Mouse (Mus musculus) liver, embryonic 15.5 days (tissue): ENCODE measurements around the gene 1700001P01Rik. TPM values are rescaled to one million over a fixed set of nuclear protein-coding genes. Genes with fewer than 3 reads are reported as not detected.

ENCODE experiments used
- ATAC-seq: fragments of 200-750 bp; cut with Nextera tagmentation; 2 replicates; pipeline ENCODE4 v1.8.0; 2017; ENCODE audit warnings: moderate number of reproducible peaks, mild to moderate bottlenecking, moderate library complexity; ENCODE audit not compliant: insufficient read depth
- H3K27ac ChIP-seq: fragments of 300-500 bp; sonication (generic); replicated peaks from 2 replicates; pipeline ENCODE4 v1.5.1; 2015; ENCODE audit warnings: mild to moderate bottlenecking, inconsistent platforms
- H3K27me3 ChIP-seq: fragments of 300-500 bp; sonication (generic); 2 replicates; pipeline ENCODE4 v1.6.1; 2015; ENCODE audit warnings: mild to moderate bottlenecking, inconsistent platforms
- H3K36me3 ChIP-seq: fragments of 300-500 bp; sonication (generic); replicated peaks from 2 replicates; pipeline ENCODE4 v1.6.1; 2015; ENCODE audit warnings: moderate library complexity, mild to moderate bottlenecking, inconsistent platforms
- H3K4me1 ChIP-seq: fragments of 300-500 bp; sonication (generic); replicated peaks from 2 replicates; pipeline ENCODE4 v1.6.1; 2015; ENCODE audit warnings: inconsistent platforms
- H3K4me2 ChIP-seq: fragments of 300-500 bp; sonication (generic); 2 replicates; pipeline ENCODE4 v1.6.1; 2015; ENCODE audit warnings: moderate library complexity, mild to moderate bottlenecking, inconsistent platforms
- H3K4me3 ChIP-seq: fragments of 300-500 bp; sonication (generic); replicated peaks from 2 replicates; pipeline ENCODE4 v1.5.1; 2015; ENCODE audit warnings: mild to moderate bottlenecking, inconsistent platforms
- H3K9ac ChIP-seq: fragments of 300-500 bp; sonication (generic); 2 replicates; pipeline ENCODE4 v1.6.1; 2015; ENCODE audit warnings: moderate library complexity, mild to moderate bottlenecking, inconsistent platforms
- H3K9me3 ChIP-seq: fragments of 300-500 bp; sonication (generic); replicated peaks from 2 replicates; pipeline ENCODE4 v1.6.1; 2016; ENCODE audit warnings: inconsistent platforms
- WGBS: fragments of 180-500 bp; shearing (Covaris S2); methylation state at CpG from one replicate; pipeline ENCODE4 v1.1.7; 2015; ENCODE audit warnings: mixed read lengths; ENCODE audit not compliant: insufficient replicate concordance; 5-methylcytosine and 5-hydroxymethylcytosine counted together
- polyA plus RNA-seq: library from polyadenylated mRNA; unstranded; fragments of >200 nt; fragmentation: Nextera tagmentation; extraction: Ambion mirVana; gene quantifications from 2 replicates; pipeline ENCODE4 v1.2.1, GENCODE M21; 2015

The 1700001P01Rik gene
- polyA plus RNA-seq, 1 experiment from 2014 or later, result not detected

DNA sequence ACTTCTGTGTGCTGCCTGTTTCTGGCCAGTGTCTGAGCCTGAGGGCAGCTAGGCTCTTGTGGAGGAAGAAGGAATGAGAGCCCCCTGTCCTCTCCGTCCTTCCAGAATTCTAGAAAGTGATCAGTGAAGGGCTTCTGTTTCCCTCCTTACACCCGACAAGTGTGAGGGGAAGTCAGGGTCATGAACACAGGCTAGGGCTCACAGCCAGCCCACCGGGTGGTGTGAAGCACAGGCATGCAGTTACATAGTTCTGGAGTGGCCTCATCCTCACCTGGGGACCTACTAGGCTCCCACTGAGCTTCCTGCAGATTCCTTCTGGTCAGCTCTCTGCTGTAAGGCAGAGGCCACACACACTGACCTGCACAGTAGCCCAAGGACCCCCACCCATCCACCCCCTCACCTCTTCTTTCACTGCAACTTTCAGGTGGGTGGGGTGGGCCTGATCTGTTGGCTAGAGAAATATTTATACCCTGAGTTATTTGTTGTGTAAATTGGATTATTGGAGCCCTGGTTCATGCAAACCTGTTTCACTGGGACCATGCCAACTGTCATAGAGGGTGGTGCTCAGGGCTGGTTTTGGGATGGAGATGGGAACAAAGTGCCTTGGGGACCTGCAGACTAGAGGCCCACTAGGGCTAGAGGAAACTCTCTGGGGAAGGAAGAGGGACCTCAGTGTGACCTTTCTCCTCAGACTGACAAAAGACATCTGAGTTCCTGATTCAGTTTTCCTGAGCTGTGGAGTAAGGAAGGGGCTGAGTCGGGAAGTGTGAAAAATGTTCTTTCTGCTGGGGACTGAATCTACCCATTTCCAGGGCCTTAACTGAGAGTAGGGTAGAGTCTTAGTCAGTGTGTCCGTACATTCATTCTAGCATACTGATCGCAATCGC, 33.8 kb upstream of the 1700001P01Rik start:
- WGBS, result 52% methylated on average over 7 of the region's 7 CpGs
- Histone ChIP-seq H3K4me3 (no peak overlapping the region), H3K4me2 (no peak overlapping the region), H3K9ac (no peak overlapping the region), H3K4me1 (peaks cover 87% of the 10 kb centered on the region), H3K9me3 (no peaks in the 10 kb centered on the region), H3K36me3 (peaks cover 6% of the 10 kb centered on the region; the same call in 1 of the 2 replicates), H3K27me3 (no peaks in the 10 kb centered on the region), H3K27ac (peak overlapping the region; percentile 24; the same call in 1 of the 2 replicates)
- ATAC-seq, result no peak

DNA sequence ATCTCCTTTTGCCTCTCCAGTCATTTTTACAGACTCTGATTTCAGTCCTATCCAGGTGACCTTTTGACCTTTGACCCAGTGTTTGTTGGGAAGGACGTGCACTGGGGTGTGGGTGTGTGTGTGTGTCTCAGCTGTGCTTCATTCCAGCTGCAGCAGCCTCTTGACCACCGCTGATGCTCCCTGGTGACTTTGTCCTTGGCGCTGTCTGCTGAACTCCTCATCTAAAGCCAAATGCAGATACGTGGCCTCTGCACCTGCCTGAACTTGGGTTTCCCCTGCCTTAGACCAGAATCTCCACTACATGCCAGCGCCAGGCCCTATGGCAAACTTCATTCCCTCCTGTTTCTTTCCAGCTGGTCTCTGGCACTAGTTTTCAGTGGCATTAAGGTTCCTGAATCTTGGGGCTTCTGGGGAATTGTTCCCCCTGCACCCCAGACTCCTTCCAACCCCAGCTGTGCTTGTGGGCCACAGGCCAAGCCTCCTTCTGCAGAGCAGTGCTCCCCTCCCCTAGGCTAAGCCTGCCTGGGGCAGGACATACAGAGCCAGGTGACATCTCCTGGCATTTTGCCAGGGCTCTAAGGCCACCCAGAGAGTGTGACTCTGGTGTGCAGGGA, 33.0 kb upstream of the 1700001P01Rik start:
- no peak overlapping the region for H3K4me2 ChIP-seq
- H3K36me3 ChIP-seq, result peaks cover 6% of the 10 kb centered on the region; the same call in 1 of the 2 replicates
- no peaks in the 10 kb centered on the region for H3K9me3 ChIP-seq
- H3K4me3 ChIP-seq, result no peak overlapping the region
- no peak overlapping the region for H3K9ac ChIP-seq
- no peaks in the 10 kb centered on the region for H3K27me3 ChIP-seq
- 56% methylated on average over 5 of the region's 5 CpGs for WGBS
- ATAC-seq, result no peak
- H3K4me1 ChIP-seq, result peaks cover 88% of the 10 kb centered on the region
- peak overlapping the region; percentile 24; the same call in 1 of the 2 replicates for H3K27ac ChIP-seq

DNA sequence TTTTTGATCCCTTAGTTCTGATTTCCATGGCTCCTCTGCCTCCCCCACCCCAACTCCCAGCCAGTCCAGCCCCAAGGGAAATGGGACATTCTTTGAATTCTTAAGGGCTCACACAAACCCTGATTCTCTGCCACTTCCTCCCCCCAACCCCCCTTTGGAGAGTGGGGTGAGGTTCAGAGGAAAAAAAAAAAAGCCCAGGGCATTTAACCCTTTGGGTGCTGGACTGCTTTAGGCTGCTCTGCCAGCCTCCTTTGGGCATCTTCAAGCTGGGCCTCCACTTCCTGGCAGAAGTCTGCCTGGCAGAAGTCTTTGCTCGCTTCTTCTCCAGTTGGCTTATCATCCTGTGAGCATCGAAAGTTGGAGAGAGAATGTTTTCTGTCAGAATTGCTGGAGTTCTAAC, 32.4 kb upstream of the 1700001P01Rik start:
- Histone ChIP-seq H3K36me3 (peaks cover 6% of the 10 kb centered on the region; the same call in 1 of the 2 replicates), H3K27ac (no peak overlapping the region)
- WGBS, result 42% methylated on average over 2 of the region's 2 CpGs

DNA sequence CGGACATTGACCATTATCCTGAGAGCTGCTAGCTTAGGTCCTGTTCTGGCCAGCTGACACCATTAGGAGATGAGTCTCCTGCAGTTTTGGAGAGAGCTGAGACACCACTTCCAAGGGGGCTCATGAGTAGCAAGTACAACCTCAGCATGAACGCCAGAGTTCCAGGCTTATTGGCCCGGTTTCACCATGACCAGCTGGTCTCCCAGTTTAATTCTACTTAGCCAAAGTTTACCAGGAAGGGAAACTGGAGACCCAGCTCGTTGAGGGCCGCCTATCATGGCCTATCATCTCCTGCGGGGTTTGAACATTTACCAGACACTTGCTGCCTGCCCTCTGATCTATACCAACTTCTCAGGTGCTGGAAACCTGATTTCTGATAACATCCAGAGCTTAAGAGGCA, 31.9 kb upstream of the 1700001P01Rik start:
- ATAC-seq, result no peak
- no peak overlapping the region for H3K4me2 ChIP-seq
- H3K4me1 ChIP-seq, result peaks cover 88% of the 10 kb centered on the region

More for the DNA sequence above, 32.4 kb upstream of the 1700001P01Rik start:
- no peak overlapping the region for H3K9ac ChIP-seq
- no peak for ATAC-seq
- H3K9me3 ChIP-seq, result no peaks in the 10 kb centered on the region
- H3K4me3 ChIP-seq, result no peak overlapping the region
- peaks cover 88% of the 10 kb centered on the region for H3K4me1 ChIP-seq
- no peak overlapping the region for H3K4me2 ChIP-seq
- H3K27me3 ChIP-seq, result no peaks in the 10 kb centered on the region

DNA sequence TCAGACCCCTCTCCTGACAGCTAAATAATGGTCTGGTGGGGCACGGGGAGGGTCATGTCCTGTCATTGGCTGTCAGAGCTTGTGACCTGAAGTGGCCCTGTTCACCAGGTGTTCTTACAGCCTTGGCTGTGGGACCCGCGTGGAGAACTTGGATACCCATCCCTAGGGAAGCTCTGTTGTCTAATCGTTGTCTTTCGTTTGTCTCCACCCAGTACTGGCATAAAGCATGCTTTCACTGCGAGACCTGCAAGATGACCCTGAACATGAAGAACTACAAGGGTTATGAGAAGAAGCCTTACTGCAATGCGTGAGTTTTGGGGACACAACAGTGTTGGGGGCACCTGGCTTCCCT, 30.9 kb upstream of the 1700001P01Rik start:
- no peaks in the 10 kb centered on the region for H3K9me3 ChIP-seq
- no peak overlapping the region for H3K4me3 ChIP-seq
- 72% methylated on average over 7 of the region's 7 CpGs for WGBS
- ATAC-seq, result no peak
- H3K9ac ChIP-seq, result no peak overlapping the region
- no peaks in the 10 kb centered on the region for H3K27me3 ChIP-seq
- peaks cover 91% of the 10 kb centered on the region for H3K4me1 ChIP-seq
- no peak overlapping the region for H3K4me2 ChIP-seq
- no peak overlapping the region for H3K27ac ChIP-seq
- H3K36me3 ChIP-seq, result peaks cover 6% of the 10 kb centered on the region; the same call in 1 of the 2 replicates

More for the DNA sequence above, 31.9 kb upstream of the 1700001P01Rik start:
- Histone ChIP-seq H3K9ac (no peak overlapping the region), H3K27ac (no peak overlapping the region; the same call in 1 of the 2 replicates), H3K9me3 (no peaks in the 10 kb centered on the region), H3K27me3 (no peaks in the 10 kb centered on the region), H3K36me3 (peaks cover 6% of the 10 kb centered on the region; the same call in 1 of the 2 replicates), H3K4me3 (no peak overlapping the region)
- 36% methylated on average over 6 of the region's 6 CpGs for WGBS

DNA sequence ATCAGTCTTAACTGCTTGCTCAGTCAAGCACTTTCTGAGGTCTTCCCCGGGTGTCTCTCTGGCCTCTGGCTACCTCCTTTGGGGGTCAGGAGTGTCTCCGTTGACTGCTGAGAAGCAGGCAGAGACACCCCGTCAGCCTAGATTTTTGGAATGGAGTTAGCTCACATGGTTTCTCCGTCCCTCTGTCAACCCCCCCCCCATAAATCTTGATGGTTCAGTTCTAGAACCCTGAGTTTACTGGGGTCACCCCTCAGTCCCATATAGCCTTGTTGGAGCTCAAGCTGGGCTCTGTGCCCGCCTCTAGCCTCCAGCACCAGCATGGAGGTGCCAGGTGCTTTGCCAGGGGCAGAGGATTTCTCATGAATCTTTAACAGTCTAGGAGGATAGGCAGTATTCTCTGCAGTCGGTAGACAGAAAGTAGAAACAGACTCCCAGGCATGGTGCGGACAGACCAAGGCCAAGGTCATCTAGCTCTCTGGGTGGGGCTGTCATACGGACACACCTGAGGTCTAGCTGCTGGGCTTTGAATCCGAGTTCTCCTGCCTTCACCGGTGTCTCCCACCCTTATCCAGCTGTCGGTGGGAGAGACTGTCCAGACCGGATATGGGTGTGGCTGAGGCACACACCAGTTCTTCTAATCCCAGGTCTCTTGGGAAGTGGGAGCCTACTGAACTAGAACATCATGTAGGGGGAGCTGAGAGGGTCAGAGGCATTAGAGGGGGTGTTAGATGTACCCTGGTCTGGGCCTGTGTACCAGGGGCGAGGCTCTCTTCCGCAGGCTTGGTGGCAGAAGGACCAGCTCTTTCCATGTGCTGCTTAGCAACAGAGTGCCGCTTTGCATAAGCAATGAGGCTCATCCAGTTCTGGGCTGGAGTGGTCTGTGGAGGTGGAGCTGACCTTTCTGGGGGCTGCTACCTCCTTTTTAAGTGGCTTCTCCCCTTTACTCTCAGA, 30.2 kb upstream of the 1700001P01Rik start:
- no peak overlapping the region for H3K9ac ChIP-seq
- H3K4me2 ChIP-seq, result no peak overlapping the region
- no peak for ATAC-seq

DNA sequence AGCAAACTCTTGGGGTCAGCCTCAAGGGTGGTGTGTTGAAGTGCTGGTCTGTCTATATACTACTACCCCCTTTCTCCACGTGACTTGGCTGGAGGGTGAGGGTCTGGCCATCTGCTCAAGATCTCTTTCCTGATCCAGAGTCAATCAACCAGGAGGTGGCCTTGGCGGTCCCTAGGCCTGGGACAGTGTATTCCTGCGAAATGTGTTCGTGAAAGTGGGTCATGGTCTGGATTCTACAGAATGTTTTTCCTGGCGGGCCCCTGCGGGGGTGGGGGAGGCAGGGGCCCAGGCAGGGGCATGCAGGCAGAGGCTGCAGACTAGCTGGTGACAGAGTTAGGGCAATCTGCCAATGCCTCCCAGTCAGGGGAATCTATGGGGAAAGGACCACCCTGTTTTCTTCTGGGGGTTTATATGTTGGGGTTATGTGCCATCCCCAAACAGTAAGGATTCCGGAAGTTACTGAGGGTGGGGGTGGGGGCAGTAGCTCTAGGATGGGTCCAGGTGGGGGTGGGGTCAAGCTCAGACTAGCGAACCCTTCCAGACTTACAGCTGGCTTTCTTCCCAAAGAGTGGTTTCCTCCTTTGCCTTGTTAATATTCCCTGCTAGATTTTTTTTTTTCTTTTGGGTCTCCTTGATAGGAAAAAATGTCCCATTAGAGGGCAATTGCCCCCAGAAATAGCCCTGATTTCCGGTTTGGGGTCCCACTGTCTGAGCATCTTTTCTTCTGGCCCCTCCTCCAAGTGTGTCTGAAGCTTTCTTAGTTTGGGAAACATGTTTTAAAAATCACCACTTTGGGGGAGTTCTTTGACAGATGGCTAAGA, 29.3 kb upstream of the 1700001P01Rik start:
- H3K4me1 ChIP-seq, result peaks cover 92% of the 10 kb centered on the region
- no peak overlapping the region for H3K4me3 ChIP-seq
- H3K27me3 ChIP-seq, result peaks cover 8% of the 10 kb centered on the region
- ATAC-seq, result no peak
- H3K27ac ChIP-seq, result peak overlapping the region; percentile 45; the same call in 1 of the 2 replicates
- H3K4me2 ChIP-seq, result peak overlapping the region; percentile 11; the same call in 1 of the 2 replicates
- WGBS, result 34% methylated on average over 9 of the region's 9 CpGs
- no peaks in the 10 kb centered on the region for H3K9me3 ChIP-seq
- no peak overlapping the region for H3K9ac ChIP-seq
- H3K36me3 ChIP-seq, result peaks cover 6% of the 10 kb centered on the region; the same call in 1 of the 2 replicates

More for the DNA sequence above, 30.2 kb upstream of the 1700001P01Rik start:
- 54% methylated on average over 15 of the region's 15 CpGs for WGBS
- Histone ChIP-seq H3K36me3 (peaks cover 6% of the 10 kb centered on the region; the same call in 1 of the 2 replicates), H3K27ac (peak overlapping the region; percentile 45), H3K4me3 (no peak overlapping the region), H3K9me3 (no peaks in the 10 kb centered on the region), H3K27me3 (peaks cover under 1% of the 10 kb centered on the region; the same call in 1 of the 2 replicates), H3K4me1 (peaks cover 92% of the 10 kb centered on the region)

DNA sequence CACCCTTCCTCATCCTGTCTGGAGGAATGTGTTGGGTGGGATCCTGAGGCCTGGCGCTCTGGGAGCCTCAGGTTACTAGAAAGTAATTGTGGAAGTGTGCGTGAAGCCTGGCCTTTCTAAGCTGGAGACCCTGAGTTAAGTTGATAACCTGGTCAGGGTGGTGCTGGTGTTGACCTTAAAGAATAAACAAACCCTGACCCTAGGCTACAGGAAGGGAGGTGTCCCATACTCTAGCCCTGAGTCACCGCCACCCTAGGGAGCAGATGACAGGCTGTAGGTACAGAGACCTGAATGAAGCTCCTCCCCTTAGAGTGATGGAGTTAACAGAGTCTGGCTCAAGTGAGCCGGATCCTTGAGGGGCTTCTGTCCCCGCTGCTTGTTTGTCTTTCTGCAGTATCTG, 28.1 kb upstream of the 1700001P01Rik start:
- no peak overlapping the region for H3K4me2 ChIP-seq
- no peaks in the 10 kb centered on the region for H3K9me3 ChIP-seq
- no peak overlapping the region for H3K9ac ChIP-seq
- 48% methylated on average over 5 of the region's 5 CpGs for WGBS
- peaks cover 20% of the 10 kb centered on the region for H3K27me3 ChIP-seq
- H3K27ac ChIP-seq, result 0 out of 2 replicates have a peak overlapping the region, but pooled peaks have one; percentile 20
- no peak for ATAC-seq
- H3K36me3 ChIP-seq, result peaks cover 6% of the 10 kb centered on the region; the same call in 1 of the 2 replicates
- H3K4me3 ChIP-seq, result no peak overlapping the region
- peaks cover 93% of the 10 kb centered on the region for H3K4me1 ChIP-seq

DNA sequence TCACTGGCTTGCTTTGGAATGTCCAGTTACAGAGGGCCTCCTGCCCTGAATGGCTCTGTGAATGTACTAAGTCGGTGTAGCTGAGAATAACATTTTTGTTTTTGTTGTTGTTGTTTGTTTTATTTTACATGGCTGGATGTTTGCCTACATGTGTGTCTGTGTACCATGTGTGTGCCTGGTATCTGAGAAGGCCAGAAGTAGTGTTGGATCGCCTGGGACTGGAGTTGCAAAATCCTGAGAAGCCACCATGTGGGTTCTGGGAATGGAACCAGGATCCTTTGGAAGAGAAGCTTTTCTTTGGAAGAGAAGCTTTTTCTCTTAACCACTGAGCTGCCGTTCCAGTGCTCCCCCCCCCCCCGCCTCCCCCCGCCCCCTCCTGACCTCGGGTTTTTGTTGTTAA, 26.8 kb upstream of the 1700001P01Rik start:
- Histone ChIP-seq H3K27me3 (peaks cover 28% of the 10 kb centered on the region), H3K9me3 (no peaks in the 10 kb centered on the region), H3K27ac (peak overlapping the region; percentile 59), H3K4me3 (no peak overlapping the region), H3K36me3 (0 out of 2 replicates have a peak, but pooled peaks cover 6% of the 10 kb centered on the region), H3K9ac (no peak overlapping the region), H3K4me1 (peaks cover 91% of the 10 kb centered on the region), H3K4me2 (peak overlapping the region; percentile 92)
- 41% methylated on average over 6 of the region's 6 CpGs for WGBS
- ATAC-seq, result no peak

DNA sequence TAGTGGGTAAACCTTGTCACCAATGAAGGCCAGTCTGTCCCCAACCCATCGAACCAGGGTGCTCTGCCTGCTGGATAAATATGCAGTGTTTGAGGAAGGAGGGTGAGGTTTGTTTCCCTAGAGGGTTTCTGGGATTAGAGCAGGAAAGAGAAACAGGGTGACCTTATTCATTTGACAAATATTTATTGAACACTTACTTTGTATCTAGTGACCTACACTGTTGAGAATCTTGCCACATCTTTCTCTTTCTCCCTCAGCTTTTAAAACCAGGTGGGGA, 26.4 kb upstream of the 1700001P01Rik start:
- peak overlapping the region; percentile 59 for H3K27ac ChIP-seq
- H3K9ac ChIP-seq, result no peak overlapping the region
- H3K27me3 ChIP-seq, result peaks cover 28% of the 10 kb centered on the region
- H3K9me3 ChIP-seq, result no peaks in the 10 kb centered on the region
- 19% methylated on average over 1 of the region's 1 CpGs for WGBS
- ATAC-seq, result no peak
- H3K36me3 ChIP-seq, result 0 out of 2 replicates have a peak, but pooled peaks cover 6% of the 10 kb centered on the region
- peak overlapping the region; percentile 92 for H3K4me2 ChIP-seq
- H3K4me3 ChIP-seq, result no peak overlapping the region
- peaks cover 89% of the 10 kb centered on the region for H3K4me1 ChIP-seq
